Mouse (Mus musculus) hindlimb bud, embryonic 11.5 days (tissue): ENCODE measurements at regions not wholly inside any gene's neighbourhood (a gene's known extent, or its start where the extent isn't known, plus 50 kb on each side); places are given as distances from the start of the nearest gene placed in this dataset.

Experiments
- DNase-seq: peaks from one replicate; pipeline ENCODE4 v3.0.0-alpha.2; 2012; ENCODE audit warnings: low read depth, low spot score; ENCODE audit errors: extremely low spot score

GRCm38 (mm10) chr14:105644428-105644827 is 252.2 kb downstream of the Spry2 start:
- no peak for DNase-seq

GRCm38 (mm10) chr14:105643285-105643957 is 253.2 kb downstream of the Spry2 start:
- no peak for DNase-seq

DNA sequence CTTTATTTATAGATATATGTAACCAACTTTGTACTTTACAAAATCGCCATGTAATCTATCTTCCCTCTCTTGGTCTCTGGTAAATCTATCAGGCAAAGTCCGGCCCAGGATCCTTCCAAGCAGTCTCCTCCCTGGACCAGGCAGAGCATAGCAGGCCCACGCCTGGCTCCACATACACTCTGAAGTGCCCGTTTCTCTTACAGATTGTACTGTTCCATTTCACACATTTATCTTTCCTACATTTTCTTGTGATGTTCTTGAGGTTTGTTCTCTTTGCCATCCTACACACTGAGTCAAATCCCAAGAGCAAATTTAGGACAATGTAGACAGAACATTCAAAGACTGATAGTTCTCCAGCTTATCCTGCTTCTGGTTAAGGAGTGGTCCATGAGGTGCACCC is 264.3 kb downstream of the Spry2 start:
- no peak for DNase-seq

- no peak for DNase-seq
These were observed 265.0 kb downstream of the Spry2 start for GRCm38 (mm10) chr14:105631681-105632031.

DNA sequence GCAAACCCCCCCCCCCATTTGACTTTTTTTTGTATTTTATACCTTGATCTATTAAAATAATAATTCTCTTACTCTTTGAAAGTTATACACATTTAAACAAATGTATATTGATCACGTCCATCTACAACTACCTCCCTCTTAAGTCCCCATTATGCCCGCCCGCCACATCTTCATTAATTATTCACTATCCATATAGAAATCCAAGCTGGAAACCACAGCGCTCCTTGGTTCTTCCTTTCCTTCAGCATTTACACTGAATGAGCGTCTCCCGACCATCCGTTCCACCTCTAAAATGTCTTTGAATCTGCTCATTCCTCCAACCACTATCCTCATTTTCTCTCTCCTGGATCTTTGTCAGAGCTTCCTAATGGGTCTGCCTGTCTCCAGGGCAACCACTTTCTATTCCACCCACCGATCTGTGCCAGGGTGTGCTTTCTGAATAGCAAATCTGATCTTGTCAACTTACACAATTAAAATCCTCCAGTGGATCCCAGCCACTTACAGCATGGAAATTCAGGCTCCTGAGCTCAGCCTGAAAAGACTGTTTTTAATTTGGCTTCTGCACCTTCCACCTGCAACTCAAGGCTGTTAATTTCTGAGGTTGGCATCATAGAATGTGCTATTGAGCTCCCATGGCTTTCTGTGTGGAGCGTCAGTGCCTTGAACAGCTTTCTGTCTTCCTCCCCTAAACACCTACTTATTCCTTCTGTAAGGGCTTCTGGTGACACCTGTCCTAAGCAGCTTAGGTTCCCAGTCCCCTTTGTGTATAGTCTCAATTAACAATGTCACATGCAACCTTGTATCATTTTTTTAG is 265.5 kb downstream of the Spry2 start:
- DNase-seq = no peak

DNA sequence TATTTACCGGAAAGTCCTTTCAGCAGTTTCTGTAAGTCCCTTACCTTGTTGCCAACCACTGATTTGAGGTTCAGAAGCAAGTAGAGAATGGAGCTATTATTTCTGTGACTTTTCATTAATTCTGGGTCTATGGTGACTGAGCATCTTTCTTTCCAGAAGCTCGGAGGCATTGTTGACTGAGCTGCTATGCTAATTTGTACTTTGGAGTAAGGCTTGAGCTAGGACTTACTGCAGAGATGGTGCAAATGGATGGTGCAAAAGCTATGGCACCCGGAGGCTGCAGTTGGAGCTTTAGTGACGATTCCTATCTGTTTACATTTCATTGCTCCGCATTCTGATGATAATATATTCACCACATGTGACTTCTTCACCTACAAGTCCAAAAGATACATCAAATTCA is 266.2 kb downstream of the Spry2 start:
- no peak for DNase-seq

GRCm38 (mm10) chr14:105628673-105629072 is 267.9 kb downstream of the Spry2 start:
- no peak for DNase-seq

DNA sequence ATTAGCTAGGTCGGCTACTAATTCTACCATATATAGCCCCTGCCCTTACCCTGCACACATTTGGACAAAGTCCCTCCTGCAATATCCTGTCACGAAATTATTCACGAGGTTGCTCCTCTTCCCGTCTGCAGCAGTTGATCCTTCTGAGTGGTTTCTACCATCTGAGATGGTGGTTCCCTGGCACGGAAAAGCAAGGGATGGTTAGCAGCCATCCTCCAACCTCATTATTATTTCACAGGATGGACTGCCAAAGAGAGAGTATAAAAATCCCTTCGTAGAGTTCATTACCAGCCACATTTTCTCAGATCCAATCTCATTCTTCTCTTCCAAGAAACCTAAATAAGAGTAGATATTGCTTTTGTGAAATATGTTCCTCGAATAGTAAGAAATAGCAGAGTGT is 272.2 kb downstream of the Spry2 start:
- DNase-seq = no peak

DNA sequence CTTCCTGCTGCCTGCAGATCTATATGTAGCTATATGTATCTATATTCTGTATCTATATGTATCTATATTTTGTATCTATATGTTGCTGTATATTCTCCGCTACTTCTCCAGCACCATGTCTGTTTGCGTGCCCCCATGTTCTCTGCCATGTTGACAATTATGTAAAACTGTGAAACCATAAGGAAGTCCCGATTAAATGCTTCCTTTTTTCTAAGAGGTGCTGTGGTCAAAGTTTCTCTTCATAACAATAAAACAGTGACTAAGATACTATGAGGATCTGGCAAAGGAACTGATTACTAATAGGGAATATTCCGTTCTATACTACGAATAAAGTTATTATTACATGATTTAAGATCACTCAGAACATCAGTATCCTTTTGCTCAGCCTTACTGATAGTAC is 274.5 kb downstream of the Spry2 start:
- DNase-seq = no peak

- no peak for DNase-seq
These were observed 275.5 kb downstream of the Spry2 start for GRCm38 (mm10) chr14:105621124-105621523.

GRCm38 (mm10) chr14:105619449-105619848 is 277.2 kb downstream of the Spry2 start:
- no peak for DNase-seq

DNA sequence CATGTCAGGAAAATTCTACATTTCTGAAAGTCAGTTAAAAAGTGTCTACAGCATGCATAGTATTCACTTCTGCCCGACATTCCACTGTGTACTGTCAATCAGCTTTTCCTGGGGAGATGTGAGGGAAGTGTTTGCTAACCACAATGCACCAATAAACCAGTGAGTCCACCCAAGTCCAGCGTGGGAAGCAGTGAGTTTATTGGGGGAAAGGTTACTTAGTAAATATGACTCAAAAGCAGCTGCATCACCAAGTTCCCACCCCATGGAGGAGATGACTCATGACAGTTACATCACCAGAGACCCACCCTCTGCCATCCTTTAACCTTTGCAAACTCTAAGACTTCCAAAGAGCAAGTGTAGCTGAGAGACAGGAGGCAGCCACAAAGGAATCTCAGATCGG is 280.9 kb downstream of the Spry2 start:
- no peak for DNase-seq

GRCm38 (mm10) chr14:105612794-105613193 is 283.8 kb downstream of the Spry2 start:
- DNase-seq = no peak

- no peak for DNase-seq
These were observed 287.8 kb downstream of the Spry2 start for GRCm38 (mm10) chr14:105608804-105609203.

- DNase-seq = no peak
These were observed 290.1 kb downstream of the Spry2 start for GRCm38 (mm10) chr14:105606551-105606950.

GRCm38 (mm10) chr14:105604451-105604850 is 292.2 kb downstream of the Spry2 start:
- no peak for DNase-seq

GRCm38 (mm10) chr14:105603047-105603461 is 293.6 kb downstream of the Spry2 start:
- DNase-seq = no peak

DNA sequence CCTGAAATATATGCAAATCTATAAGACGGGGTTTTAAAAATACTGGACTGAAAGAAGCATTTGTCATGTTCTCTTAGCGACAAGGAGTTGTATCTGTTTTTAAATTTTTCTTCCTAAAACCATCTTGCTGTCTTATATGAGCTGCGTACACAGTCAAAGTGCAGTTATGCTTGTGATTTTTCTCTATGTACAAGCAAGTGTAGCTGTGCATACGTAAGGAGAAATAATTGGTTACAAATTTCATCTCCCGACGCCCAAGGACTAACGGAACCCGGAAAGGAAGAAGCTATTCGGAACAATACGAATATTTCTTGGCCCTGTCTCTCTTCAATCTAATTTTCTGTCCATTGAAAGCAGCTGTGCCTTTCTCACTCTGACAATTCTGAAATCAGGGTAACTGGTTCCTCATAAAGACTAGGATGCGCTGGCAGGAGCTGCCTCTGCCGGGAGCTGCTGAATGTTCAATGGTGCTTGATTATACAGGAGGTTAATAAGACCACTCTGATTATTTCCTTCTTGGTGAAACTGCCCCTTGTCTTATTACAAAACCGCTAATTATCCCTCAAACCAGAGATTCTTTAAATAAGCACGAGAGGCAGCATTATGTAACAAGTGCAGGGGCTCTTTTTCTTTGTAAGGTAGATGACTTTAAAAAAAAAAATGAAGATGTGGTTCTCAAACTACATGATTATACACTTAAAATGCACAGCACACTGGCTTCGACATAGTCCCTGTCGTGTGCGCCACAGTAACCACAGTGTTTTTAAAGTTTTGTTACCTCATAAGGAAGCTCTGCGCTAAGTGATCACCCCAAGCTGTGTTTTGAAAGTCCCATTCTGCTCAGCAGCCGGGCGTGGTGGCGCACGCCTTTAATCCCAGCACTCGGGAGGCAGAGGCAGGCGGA is 296.8 kb downstream of the Spry2 start:
- no peak for DNase-seq

DNA sequence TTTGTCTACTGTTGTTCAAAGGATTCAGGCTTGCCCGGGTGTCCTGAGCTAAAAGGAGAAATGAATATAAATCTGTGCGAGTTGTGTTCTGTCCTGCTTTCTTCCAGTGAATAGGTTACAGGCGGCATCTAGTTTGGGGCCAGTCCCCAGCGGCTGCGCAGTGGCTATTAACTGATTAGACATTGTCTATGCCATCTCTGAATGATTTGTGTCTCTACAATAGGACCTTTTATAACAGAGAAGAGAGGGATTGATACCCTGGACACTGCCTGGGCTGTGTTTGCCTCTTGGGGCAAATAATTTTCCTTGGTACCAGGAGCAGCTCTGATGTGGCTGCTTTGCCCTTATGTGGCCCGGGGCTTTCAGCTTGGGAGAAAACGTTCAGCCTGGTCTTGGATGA is 306.9 kb downstream of the Spry2 start:
- DNase-seq = no peak

GRCm38 (mm10) chr14:105589261-105589660 is 307.4 kb downstream of the Spry2 start:
- DNase-seq = no peak

- DNase-seq = no peak
These were observed 308.0 kb downstream of the Spry2 start for GRCm38 (mm10) chr14:105588391-105589163.
